Mouse (Mus musculus) liver, postnatal 0 days (tissue): Measurements from ENCODE around the gene Map3k7.

Experiments used
- CTCF ChIP-seq: sonication (generic); IDR thresholded peaks from 2 replicates; pipeline ENCODE4 v1.5.1; 2016; ENCODE audit warnings: antibody characterized with exemption, low read depth
- EP300 ChIP-seq: IDR thresholded peaks from 2 replicates; pipeline ENCODE4 v1.6.1; 2016; ENCODE audit warnings: antibody characterized with exemption, low read depth, mild to moderate bottlenecking

- TF ChIP-seq CTCF (no peak), EP300 (no peak)
Measured at GRCm38 (mm10) chr4:32027094-32027493, 63.2 kb downstream of the Map3k7 start.
